Mouse (Mus musculus) kidney, postnatal 4 days (tissue): Measurements from ENCODE around the gene Gm20388.

Experiments used
- DNase-seq, 2 experiments: peaks; one replicate each; pipeline ENCODE4 v3.0.0; 2021; ENCODE audit warnings: mixed read lengths in 2 of 2

The Gm20388 gene

DNA sequence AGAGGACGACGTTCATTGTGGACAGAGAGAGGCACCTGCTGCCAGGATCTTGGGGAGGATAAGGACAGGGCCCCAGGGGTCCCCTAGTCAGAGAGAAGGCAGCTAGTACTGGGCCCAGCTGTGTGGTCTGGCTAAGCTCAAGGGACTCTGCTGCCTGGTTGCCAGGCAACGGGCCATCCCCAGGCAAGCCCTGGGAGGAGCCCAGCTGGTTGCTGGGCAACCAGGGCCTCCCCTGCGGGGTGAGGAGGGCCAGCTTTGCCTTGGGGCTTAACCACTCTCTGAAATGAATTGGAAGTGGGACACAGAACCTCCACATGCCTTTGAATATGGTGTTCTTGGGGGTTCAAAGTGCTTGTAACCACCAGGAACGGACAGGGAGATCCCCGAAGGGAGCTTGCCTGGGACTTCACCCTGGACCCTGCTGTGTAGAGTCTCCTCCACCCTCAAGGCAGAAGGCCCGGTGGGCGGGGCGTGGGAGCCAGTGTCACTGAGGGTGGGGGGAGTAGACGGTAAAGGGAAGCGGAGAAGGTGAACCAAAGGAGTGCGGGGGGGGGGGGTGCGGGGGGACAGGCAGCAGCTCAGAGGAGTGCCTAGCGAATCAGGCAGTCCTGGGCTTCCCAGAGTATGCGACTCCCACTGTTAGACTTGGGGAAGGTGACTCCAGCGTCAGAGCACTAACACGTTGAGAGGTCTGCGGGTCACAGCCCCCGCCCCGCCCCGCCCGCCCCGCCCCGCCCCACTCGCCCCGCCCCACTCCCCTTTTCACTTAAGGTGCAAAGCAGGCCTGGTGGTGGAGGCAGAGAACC lies 266.9 kb downstream of the Gm20388 start, which contains the start of gene Fam92b:
Gene Fam92b, minus strand, starts transcription at position 149 of the 806 bp plus-strand sequence.
- DNase-seq: peak; percentile 78 to 86

DNA sequence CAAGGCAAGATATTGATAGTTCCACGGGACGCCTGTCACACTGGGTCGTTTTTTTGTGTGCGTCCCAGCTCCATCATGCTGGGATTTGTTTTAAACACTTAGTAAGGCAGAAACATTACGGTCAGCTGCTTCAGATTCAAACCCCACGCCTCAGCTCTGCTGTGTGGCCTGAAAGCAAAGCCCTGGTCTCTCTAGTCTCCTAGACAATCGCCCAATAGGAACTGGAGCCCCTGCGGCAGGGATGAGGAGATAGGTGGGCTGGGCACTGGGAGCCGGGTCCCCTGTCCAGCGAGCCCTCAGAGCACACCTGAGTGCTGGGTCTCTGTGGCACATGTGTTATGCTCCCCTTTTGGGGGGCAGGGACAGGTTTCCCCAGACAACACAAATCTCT lies 267.5 kb downstream of the Gm20388 start:
- no peak for DNase-seq

DNA sequence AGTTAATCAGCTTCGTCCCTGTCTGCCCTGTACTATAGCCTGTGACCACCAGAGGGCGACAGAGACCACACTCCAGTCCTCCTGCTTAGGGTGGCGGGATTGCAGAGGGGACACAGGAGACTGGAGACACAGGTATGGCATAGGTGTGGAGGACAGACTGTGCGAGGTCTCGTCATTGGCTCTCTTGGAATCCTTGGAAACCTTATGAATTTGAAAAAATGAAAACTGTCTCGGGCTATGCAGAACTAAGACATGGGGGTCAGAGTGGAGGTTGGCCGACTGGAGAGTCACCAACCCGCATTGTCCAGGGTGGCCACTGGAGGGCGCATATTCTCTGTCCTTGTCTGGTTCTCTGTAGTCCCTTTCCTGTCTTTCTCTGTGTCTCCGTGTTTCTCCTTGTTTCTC lies 268.4 kb downstream of the Gm20388 start:
- peak; percentile 94 to 96 for DNase-seq

DNA sequence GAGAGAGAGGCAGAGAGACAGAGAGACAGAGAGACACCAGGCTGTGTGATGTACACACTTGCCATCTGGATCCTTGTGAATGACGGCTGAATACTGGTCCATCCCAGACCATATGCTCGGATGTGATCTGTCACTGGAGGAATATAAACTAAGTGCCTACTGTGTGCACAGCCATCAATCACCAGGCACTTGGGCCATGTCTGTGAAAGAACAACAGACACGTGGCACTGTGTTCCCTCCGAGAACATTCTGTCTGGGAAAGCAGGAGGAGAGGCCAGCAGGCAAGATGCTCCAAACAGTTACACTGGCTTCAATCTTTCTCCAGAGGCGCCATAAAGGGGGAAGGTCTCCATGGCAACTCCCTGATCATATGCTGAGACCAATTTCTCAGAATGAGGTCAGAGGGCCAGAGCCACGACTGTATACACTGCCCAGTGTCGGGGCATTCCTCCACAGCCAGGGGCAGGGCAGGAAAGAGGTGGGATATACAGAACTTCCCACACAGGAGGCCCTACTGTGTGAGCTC lies 269.9 kb downstream of the Gm20388 start:
- DNase-seq: no peak

DNA sequence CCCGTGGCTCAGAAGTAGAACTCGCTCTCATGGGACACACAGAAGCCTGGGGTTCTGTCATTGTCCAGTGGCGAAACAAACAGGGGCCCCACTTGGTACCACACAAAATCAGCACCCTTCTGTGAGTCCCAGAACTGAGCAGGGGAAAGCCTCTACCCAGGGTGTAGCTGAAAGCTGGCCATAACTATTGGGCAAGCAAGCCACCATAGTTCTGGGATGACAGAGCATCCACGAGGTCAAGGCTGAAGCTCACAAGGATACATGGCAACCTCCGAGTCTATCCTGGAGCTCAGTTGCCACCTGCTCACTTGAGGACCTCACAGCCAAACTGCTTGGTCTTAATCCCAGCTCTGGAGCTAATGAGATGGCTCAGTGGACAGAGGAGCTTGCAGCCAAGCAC lies 270.6 kb downstream of the Gm20388 start:
- no peak for DNase-seq

DNA sequence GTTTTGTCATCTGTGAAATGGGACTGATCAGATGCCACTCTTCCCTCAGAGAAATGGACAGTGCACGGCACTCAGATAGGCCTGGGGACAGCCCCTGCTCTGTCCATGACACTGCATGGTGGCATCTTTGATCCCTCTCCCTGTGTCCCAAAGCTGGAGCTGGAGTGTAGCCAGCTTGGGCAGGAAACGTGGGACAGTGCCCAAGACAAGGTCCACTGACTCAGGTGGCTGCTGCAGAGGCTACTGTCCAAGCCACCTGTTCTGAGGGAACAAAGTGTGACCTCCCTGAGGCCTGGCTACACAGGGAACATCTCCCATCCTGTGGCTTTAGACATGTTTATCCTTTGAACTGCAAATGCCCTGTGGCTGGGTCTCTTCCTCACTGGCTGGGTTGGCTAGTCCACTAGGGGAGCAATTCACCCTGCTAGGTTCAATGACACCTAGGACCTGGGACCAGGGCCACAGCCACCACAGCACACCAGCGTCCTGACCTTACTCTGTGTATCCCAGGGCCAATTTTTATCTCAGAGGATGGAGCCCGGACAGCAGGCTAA lies 271.3 kb downstream of the Gm20388 start:
- DNase-seq: no peak

DNA sequence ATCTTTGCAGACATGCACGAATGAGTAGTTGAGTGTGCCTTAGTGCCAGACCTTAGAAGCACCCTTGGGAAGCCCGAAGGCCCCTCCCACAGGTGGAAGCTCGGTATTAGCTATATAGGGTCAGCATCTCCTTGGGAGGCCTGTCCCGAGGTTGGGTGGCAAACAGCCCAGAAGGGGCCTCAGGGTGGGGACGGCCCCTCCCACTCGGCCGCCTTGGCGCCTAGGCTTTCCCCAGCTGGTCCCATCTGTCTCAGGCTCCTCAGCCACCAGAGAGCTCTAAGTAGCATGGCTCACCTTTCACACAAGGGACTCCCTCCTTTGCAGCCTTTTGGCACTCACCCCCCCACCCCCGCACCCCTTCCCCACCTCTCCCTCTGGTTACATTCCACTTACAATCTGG lies 273.7 kb downstream of the Gm20388 start:
- peak; percentile 67 to 72 for DNase-seq

DNA sequence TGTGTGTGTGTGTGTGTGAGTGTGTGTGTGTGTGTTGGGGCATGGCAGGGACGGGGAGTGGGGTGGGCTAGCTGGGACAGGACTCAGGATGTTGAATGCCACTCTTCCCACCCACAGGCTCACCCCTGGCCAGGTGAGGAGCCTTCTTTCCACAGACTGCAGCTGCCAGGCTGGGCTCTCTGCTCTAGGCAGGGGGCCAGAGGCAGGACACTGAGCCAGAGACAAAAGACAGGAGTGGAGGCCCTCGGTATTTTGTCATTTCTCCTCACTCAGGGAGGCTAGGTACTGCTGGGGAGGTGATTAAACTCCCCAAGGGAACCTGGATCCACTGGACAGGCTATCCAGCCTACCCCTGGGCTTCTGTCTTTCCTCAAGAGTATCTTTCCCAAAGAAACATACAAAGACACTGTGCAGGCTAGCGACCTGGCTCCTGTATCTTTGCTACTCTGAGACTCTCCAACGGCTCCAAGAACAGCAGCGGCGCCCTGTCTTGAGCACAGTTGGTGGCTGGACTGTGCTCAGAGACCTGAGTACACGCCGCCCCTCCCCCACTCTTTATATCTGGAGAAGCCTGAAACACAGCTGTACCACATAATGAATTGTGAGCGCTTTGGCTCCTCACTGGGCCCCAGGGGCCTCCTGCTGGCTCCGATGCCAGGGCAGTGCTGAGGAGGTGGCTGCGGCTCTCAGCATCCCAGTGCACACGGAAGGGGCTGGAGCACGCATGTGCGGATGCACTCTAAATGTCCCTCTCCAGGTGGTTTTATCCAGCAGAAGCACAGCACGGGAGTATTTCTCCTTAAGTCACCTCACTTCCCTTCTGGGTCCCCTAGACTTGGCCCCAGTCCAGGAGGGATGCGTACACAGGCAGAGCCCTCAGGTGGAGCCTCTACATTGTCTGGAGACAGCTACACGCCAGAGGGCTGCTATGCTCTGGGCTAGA lies 274.5 kb downstream of the Gm20388 start:
- DNase-seq: peak; percentile 68 to 77

DNA sequence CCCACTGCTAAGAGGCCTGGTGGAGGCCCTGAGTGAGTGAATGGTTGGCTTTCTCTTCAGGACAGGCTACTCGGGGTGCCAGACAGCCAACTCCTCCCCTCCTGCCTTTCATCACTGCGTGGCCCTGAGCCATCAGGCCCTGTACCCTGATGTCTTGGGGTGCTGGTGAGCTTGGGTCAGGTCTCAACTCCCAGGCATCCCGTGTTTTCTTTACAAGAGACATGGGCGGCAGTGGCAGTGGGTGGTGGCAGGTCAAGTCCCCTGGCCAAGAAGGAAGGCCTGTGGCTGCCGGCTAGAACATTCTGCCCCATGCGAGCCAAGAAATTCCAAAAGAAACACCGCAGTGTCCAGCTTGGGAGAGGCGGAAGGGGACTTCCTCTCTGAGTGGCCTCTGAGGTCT lies 275.8 kb downstream of the Gm20388 start:
- peak; percentile 25 to 46 for DNase-seq

DNA sequence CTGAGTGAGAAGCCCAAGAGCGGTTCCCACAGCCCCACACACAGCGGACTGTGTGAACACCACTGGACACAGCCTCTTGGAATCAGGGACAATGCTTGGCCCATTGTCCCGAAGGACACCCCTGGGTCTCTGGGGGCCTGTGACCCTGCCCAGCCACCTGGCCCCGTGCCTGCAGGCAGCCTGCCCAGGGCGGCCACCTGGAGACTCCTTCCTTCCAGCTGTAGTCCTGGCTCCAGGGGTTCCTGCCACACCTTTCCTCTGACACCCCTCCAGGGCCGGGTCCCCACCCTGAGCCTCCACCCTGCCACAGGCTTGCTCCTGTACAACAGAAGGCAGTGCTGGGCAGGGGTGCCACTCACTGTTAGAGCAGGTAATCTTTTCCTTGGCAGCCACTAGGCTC lies 277.9 kb downstream of the Gm20388 start:
- peak; percentile 44 to 63 for DNase-seq

DNA sequence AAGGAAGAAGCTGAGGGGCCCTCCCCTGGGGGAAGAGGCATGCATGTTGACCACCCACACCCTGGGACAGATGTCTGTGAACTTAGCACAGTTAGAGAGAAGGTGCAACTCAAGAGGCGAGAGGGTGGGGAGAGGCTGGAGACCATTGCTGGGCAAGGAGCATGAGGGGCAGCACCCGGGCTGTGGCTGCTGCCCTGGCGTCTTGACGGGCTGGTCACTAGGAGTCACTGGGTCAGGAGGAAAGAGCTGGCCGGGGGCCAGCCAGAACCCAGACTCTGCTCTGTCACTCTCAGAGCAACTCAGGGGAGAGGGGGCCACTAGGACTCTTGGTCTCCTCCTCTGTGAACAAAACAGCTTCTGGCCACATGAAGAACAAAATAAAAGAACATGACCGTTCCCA lies 278.8 kb downstream of the Gm20388 start:
- no peak for DNase-seq

DNA sequence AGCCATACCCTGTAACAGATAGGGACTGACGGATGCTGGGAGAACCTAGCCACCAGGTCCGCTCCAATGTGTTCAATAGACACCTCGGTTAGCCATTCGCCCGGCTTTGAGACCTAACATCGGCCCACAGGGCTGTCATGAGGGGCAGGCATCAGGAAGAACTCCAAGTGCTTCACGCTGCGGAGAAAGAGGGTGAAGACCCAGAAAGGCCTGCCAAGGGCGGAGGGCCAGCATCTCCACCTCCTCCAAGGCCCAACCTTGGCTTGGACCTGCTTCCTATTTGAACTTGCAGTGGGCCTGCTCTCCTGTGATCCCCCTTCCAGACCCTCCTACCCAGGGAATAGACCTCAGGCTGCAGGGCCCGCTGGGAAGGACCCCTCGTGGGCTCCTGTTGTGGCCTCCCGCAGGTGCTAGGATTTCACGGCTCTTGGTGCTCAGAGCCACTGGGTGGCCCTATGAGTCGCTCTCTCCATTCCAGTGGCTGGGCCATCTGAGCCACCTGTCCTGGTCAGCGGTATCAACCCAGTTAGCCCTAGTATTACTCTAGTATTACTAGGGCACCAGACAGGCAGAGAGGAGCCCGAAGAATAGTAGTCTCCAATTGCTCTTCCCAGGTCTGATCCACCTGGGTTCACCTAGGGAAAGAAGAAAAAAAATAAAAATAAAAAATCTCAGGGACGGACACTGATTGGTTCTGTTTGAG lies 279.6 kb downstream of the Gm20388 start:
- no peak for DNase-seq

DNA sequence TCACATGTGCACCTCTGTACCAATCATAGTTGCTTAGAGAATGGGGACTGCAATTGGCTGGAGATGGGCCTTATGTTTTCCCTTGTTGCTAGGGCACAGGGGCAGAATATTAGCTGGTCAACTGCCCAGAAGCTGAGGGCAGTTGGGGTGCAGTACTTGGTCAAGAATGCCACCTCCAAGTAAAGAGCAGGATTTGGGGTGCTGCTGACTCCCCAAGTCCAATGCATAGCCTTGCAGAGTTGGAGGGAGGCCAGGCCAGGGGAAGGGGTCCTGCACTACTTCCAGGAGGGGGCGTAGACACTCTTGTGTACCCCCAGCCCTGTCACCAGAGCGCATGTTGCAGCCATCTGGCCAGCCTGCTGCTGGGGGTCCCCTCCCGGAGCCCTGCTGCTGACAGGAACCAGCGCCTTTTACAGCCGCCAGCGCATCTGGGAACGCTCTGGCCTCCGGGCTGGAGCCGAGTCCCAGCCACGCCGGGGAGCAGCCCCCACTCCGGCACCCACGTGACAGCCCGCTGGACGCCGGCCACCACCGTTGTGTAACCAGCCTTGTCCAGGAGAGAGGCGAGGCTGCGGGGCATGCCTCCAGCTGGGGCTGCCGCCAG lies 280.3 kb downstream of the Gm20388 start:
- peak; percentile 93 to 95 for DNase-seq

DNA sequence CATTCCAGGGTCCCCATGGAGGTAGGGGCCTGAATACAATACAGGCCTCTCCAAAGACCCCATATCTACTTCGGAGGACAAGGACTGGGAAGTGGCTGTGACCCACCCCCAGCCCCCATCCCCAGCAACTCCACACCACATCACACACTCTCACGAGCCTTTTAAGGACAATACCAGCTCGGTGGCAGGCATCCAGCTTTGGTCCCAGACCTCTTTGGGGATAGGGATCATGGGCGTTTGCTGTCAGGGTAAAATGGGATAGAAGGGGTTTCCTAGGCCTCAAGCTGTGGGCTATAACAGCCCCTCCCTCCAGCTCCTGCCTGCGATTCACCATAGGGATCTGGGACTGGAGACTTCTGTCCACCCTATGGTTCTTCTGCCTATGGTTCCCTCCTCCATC lies 281.0 kb downstream of the Gm20388 start:
- DNase-seq: no peak

DNA sequence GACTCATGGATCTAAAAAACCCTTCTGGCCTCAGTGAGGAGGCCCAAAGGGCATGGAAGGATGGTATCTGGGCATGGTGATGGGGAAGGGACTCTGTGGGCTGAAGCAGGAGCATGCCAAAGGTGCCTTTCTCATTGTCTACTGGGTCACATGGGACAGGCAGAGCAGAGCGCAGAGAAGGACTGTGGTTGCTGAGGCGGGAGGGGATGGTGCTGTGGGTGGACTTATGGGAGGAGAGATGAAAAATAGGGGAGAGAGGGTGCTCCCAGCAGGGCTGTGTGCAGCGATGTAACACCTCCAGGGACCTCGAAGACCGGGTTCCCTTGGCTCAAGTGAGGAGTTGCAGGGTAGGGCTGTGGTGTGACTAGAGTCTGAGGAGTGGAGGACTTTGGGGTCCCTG lies 281.5 kb downstream of the Gm20388 start:
- DNase-seq: no peak

DNA sequence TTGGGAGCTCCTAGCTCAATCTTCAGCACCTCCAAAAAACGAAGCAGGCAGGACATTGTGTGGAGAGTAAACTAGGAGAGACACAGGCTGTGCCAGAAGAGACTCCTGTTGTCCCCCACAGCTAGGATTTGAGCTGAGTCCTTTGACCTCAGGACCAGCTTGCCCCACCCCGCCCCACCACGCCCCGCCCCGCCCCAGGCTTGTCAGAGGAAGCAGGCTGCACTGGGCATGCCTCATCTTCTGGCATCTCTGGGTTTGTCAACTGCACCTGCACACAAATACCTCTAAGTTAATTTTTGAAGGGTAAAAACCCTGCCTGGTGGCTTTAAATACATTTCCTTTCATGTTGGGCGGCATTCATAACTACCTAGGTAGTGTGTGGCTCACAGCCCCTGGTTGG lies 290.7 kb downstream of the Gm20388 start:
- no peak for DNase-seq

DNA sequence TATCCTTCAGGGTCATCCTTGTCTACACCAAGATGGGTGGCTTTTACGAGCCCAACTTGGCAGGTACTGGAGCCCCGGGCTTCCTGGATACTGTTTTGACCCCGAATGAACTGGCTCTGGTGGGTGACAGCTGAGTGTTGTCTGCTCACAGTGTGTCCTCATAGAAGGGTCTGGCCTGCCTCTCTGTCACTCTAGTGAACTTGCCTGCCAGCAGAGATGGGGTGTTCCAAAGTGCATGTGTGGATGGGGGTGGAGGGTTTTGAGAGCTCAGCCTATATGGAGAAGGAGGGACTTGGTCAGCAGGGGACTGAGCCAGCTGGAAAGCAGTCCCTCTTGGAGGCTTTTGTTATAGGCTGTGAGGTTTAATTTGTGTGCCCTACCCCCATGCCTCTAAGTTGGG lies 291.9 kb downstream of the Gm20388 start:
- peak in 1 of 2 experiments; percentile 47 for DNase-seq

DNA sequence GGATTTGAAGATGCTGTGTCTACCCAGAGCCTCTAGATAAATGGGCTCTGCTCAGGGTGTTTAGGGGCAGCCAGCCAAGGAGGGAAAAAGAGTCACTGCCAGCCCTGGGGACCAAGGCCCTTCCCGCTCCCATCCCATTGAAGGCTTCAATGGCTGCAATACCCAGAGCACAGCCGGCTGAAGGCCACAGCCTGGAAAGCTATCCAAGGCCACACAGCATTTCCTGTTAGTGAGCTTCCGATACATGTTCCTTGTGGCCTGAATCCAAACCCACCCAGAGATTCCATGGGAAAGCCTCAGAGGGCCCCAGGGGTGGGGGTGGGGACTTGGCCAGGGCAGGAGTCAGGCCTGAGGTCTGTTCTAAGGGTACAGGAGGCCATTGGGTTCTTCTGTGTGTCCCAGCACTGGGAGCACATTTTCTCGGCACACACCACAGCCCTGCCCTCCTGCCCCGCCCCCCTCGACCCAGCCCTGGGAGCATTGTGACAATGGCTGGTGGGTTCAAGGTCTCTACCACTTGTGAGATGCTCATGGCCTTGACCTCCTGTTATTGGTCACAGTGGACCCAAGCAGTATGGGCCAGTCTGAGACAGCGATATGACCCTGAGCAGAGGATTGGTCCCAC lies 294.2 kb downstream of the Gm20388 start:
- DNase-seq: peak; percentile 51 to 70

DNA sequence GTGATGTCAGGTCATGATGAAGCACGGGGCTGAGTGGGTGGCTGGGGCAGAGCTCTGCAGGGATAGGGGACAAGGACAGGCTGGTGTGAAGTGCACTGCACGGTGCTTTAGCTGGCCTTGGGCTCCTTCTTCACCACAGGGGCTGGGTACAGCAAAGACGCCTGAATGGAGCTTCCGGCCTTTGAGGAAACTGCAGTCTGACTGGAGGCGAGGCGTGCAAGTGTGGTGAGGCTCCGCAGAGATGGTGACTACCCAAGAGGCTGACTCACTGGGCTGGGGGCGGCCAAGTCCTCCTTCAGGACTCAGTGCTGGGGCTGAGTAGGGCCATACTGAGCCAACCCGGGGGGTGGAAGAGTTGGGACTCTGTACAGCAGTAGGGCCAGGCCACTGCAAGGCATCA lies 295.3 kb downstream of the Gm20388 start:
- no peak for DNase-seq

DNA sequence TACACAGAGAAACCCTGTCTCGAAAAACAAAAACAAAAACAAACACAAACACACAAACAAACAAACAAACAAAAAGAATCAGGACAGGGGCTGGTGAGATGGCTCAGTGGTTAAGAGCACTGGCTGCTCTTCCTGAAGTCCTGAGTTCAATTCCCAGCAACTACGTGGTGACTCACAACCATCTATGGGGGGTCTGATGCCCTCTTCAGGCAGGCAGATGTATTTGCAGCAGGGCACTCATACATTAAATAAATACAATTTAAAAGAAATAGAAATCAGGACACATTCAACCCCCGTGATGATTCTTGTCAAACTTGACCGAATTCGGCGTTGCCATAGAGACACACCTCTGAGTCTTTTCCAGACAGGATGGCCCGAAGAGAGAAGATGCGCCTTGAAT lies 296.7 kb downstream of the Gm20388 start:
- DNase-seq: no peak

DNA sequence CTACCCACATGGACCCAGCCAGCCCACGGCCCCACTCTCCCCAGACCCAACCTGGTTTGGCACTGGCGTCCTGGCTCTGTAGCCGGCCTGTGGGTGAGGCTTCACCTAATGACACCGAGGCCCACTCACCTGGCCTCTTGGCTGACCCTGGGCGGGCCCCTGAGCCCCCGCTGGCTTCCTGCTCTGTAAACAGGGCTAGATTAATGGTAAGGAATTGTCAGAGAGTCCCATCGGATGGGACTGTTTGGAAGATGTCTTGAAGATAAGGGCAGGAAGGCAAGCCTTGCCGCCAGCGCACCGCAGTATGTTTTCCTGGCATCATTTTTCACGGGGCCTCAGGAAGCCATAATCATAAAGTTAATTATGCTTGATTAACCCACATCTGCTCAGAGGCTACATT lies 297.5 kb downstream of the Gm20388 start:
- DNase-seq: no peak

DNA sequence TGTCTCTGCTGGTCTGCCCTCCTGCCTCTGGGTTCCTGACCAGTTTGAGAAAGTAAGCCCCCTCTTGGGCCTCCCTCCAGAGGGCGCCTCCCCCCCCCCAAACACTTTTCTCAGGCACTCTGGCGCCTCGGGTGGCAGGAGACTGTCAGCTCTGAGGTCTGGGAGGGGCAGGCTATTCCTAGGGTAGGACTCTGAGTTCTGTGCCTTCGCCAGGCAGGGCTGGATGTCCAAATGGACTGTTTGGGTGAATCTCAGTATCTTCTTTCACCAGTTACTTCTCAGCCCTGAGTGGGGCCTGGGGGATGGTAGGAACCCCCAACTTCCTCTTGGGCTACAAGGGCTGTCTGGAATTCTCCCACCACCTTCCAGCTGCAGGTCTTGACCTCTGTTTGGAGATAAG lies 300.7 kb downstream of the Gm20388 start:
- DNase-seq: peak in 1 of 2 experiments; percentile 46
